Mouse (Mus musculus) left cerebral cortex, postnatal 25 days (tissue): ENCODE measurements around the gene Olfr718-ps1. TPM values are rescaled to one million over a fixed set of nuclear protein-coding genes. Genes with fewer than 3 reads are reported as not detected.

Source experiments
- DNase-seq, 2 experiments: peaks; one replicate each; pipeline ENCODE4 v3.0.0; 2022; ENCODE audit warnings: low spot score in 2 of 2, mixed read lengths in 1 of 2
- intact Hi-C: fragments of 180-260 bp; cut with DNase I; formaldehyde crosslinking; loops from one replicate; pipeline ENCODE4 v1.15.1; 2025
- total RNA-seq, 2 experiments: library from RNA; stranded (reverse); gene quantifications; 2 replicates each; pipeline ENCODE4 v1.2.3; 2021

Olfr718-ps1 gene
- total RNA-seq, 2 experiments from 2014 or later: 0.09 to 0.14 TPM

GRCm38 (mm10) chr5:143132935-143133514 lies 14.4 kb downstream of the Olfr718-ps1 start:
- DNase-seq: no peak
- intact Hi-C loops: no loop called here

GRCm38 (mm10) chr5:143130342-143130741 lies 17.0 kb downstream of the Olfr718-ps1 start:
- DNase-seq: no peak
- intact Hi-C loops: no loop called here

- DNase-seq: no peak
- intact Hi-C loops: no loop called here
Measured at GRCm38 (mm10) chr5:143129101-143129500, 18.3 kb downstream of the Olfr718-ps1 start.

DNA sequence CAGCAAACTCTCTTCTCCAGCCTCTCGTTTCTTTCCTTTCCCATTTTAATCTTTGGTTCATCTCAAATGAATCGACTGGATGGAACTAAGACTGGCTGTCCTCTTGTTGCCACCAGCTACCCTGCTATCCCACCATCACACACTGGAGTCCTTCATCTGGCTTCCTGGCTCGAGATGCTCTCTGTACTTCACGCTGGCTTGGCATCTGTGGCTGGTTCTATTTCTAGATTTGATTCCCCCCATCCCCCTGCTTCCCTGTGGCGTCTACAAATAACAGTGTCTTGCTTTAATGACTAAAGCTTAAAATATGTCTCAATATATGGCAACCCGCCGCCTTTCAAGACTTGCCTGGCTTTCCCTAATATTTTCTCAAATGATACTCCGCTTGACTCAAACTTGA lies 19.5 kb downstream of the Olfr718-ps1 start:
- intact Hi-C loops: no loop called here
- peak; percentile 23 to 38 for DNase-seq

DNA sequence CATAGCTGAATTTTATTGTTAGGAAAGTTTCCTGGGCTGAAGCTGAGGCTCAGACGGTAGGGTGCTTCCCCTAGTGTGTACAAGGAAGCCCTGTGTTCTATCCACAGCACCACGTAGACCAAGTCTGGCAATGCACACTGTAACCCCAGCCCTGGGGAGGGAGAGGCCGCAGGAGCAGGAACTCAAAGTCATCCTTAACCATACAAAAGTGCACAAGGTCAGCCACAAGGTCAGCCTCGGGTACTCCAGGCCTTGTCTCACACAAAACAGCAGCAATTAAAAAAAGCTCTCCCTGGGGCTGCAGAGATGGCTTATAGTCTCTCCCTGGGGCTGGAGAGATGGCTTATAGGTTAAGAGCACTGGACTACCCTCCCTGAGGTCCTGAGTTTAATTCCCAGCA lies 20.5 kb downstream of the Olfr718-ps1 start:
- no peak for DNase-seq

DNA sequence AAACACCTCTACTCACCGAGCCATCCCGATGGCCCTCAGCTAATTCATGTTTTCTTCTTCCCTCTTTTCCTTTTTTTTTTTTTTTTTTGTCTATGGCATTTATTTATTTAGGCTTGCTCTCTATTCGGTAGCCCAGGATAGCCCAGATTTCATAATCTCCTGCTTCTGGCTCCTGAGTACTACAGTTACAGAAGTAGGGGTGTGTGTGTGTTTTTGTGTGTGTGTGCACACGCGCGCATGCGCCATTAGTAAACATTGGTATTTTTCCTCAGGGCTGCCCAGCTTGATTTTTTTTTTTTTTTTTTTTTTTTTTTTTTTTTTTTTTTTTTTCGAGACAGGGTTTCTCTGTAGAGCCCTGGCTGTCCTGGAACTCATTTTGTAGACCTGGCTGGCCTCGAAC lies 21.3 kb downstream of the Olfr718-ps1 start:
- no peak for DNase-seq
- intact Hi-C loops: no loop called here

More for the DNA sequence above, 20.5 kb downstream of the Olfr718-ps1 start:
- intact Hi-C loops: no loop called here

GRCm38 (mm10) chr5:143125601-143126000 lies 21.8 kb downstream of the Olfr718-ps1 start:
- peak; percentile 48 to 51 for DNase-seq
- intact Hi-C loops: no loop called here

DNA sequence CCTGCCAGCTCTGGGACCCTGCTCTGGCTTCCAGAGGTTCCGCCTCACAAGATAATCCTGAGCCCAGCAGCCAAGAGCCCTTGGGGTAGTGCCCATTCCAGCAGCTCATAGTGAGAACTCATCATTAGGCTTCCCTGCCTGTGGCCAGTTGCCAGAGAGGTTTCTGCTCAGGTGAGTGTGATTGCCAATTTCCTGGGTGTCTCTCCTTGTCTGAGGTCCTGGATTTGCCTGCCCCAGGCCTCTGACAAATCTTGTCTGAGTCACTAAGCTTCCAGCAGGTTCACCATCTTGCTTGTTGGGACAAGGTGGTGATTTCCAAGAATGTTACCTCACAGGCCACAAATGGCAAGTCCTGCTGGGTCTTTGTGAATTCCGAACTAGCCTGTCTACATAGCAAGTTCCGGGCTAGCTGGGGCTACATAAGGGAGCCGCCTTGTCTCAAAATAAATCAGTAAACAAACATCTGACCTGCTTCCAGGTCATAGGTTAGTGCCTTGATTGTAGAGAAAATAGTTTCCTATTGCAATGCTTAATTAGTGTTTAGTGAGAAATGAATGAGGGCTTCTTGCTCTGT lies 22.5 kb downstream of the Olfr718-ps1 start:
- intact Hi-C loops: no loop called here
- DNase-seq: no peak

DNA sequence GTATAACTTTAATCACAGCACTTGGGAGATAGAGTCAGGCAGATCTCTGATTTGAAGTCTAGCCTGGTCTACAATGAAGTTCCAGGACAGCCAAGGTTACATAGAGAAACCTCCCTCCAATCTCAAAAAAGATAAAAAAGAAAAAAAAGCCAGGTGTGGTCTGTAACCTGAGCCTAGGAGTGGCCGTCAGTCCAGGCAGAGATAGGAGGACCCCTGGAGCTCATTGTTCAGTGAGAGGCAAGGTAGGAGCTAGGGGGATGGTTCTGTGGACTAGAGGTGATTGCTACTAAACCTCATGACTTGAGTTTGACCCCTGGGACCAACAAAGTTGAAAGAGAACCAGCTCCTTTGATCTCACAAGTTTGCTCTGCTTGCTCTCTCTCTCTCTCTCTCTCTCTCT lies 24.7 kb downstream of the Olfr718-ps1 start:
- no peak for DNase-seq
- intact Hi-C loops: no loop called here

DNA sequence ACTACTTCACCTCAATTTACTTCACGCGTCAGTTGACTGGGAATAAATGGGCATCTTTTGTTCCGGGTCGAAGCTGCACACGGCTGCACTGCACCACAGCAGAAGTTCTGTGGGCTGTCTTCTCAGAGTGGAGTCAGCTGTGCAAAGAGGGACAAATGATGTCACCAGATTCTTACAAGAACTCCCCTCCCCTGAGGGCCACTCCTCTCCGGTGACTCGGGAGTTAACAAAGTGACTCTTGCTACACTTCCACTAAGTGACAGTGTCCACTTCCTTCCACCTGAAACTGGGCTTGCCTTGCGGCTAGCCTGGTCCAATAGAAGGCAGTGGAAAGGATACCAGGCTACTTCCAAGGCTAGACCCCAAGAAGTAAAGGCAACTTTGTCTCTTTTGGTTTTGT lies 25.3 kb downstream of the Olfr718-ps1 start:
- no peak for DNase-seq
- intact Hi-C loops: no loop called here

- intact Hi-C loops: loop anchor here (2.0 kb wide), 1 partner anchor 66 kb away; no protein-coding TSS in a partner anchor
- peak; percentile 95 to 97 for DNase-seq
Measured at GRCm38 (mm10) chr5:143112281-143113246, 34.8 kb downstream of the Olfr718-ps1 start, which contains the start of gene Rnf216. Gene Rnf216, minus strand, starts transcription at chr5:143112994.

DNA sequence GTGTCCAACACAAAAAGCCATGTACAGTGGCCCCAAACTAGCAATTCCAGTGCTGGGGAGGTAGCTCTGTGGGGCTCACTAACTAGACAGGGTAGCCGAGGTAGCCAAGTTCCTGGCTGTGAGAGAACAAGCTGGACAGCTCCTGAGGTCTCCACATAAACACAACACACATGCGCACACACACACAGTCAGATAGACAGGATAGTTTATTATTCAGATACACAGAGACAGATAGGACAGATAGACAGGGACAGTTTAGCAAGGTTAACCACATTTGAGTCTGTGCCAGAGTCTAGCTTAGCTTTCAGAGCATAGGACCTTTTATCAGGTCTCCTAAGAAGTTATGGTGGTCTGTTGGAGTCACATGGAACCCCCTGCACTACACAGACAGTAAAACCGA lies 40.5 kb downstream of the Olfr718-ps1 start:
- intact Hi-C loops: no loop called here
- DNase-seq: no peak

DNA sequence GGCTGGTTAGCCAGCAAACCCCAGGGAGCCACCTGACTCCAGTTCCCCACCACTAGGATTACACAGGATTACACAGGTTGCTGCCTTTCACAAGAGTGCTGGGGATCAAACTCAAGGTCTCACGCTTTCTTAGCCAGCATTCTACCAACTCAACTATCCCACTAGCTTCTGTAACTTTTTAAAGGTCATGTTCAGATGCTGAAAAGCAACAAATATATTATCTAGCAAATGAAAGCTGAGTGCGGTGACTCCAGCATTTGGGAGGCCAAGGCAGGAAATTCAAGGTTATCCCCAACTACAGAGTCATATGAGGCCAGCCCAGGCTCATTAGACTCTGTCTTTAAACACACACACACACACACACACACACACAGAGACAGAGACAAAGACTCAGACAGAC lies 44.1 kb downstream of the Olfr718-ps1 start:
- intact Hi-C loops: no loop called here
- DNase-seq: no peak

- DNase-seq: no peak
- intact Hi-C loops: no loop called here
Measured at GRCm38 (mm10) chr5:143101626-143102025, 45.8 kb downstream of the Olfr718-ps1 start.

GRCm38 (mm10) chr5:143095256-143095655 lies 52.1 kb downstream of the Olfr718-ps1 start:
- intact Hi-C loops: no loop called here
- DNase-seq: no peak

- intact Hi-C loops: no loop called here
- no peak for DNase-seq
Measured at GRCm38 (mm10) chr5:143092891-143093290, 54.5 kb downstream of the Olfr718-ps1 start.

DNA sequence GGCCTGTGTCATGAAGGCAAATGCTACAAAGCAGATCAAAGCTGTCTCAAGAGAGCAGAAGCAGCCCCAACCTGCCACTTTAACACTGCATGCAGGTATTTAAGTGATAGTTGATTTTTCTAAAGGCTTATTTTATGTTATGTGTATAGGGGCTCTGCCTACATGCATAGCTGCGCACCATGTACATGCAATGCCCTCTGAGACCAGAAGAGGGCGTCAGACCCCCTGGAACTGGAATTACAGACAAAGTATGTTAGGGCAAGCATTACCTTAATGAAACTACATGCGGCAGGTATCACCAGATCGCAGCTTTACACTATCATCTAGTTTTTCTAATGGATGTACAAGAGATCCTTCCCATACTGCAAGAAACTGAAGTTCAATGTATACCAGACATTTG lies 62.5 kb downstream of the Olfr718-ps1 start:
- intact Hi-C loops: no loop called here
- DNase-seq: peak in 1 of 2 experiments; percentile 18
